Mouse (Mus musculus): ENCODE measurements around the gene Xylt1. TPM values are rescaled to one million over a fixed set of nuclear protein-coding genes. Genes with fewer than 3 reads are reported as not detected.
A peak's percentile ranks its signal among the peaks of the same experiment; 100 is the strongest.

The Xylt1 gene
- polyA plus RNA-seq, 3 experiments from 2014 or later = 2.2 to 3.6 (median 2.8) TPM

- no peak for ATAC-seq
These were observed 14.7 kb downstream of the Xylt1 start for GRCm38 (mm10) chr7:117395511-117395910.

- ATAC-seq = no peak
These were observed 17.1 kb downstream of the Xylt1 start for GRCm38 (mm10) chr7:117397877-117398276.

GRCm38 (mm10) chr7:117399971-117400370, 19.2 kb downstream of the Xylt1 start:
- peak; percentile 52 for ATAC-seq

- no peak for ATAC-seq
These were observed 20.8 kb downstream of the Xylt1 start for GRCm38 (mm10) chr7:117401581-117401980.

- no peak for ATAC-seq
These were observed 25.6 kb downstream of the Xylt1 start for GRCm38 (mm10) chr7:117406336-117406735.

- no peak for ATAC-seq
These were observed 28.6 kb downstream of the Xylt1 start for GRCm38 (mm10) chr7:117409268-117409988.

GRCm38 (mm10) chr7:117411874-117412273, 31.1 kb downstream of the Xylt1 start:
- ATAC-seq = no peak

- no peak for ATAC-seq
These were observed 31.6 kb downstream of the Xylt1 start for GRCm38 (mm10) chr7:117412405-117412804.

GRCm38 (mm10) chr7:117414341-117415008, 33.7 kb downstream of the Xylt1 start:
- ATAC-seq = peak; percentile 93

- ATAC-seq = no peak
These were observed 34.2 kb downstream of the Xylt1 start for GRCm38 (mm10) chr7:117415009-117415363.

GRCm38 (mm10) chr7:117419041-117419440, 38.3 kb downstream of the Xylt1 start:
- ATAC-seq = no peak

- no peak for ATAC-seq
These were observed 39.1 kb downstream of the Xylt1 start for GRCm38 (mm10) chr7:117419846-117420245.

- ATAC-seq = no peak
These were observed 39.5 kb downstream of the Xylt1 start for GRCm38 (mm10) chr7:117420301-117420700.

GRCm38 (mm10) chr7:117420836-117421566, 40.2 kb downstream of the Xylt1 start:
- no peak for ATAC-seq

- ATAC-seq = peak; percentile 6
These were observed 44.1 kb downstream of the Xylt1 start for GRCm38 (mm10) chr7:117424841-117425240.

GRCm38 (mm10) chr7:117426366-117426765, 45.6 kb downstream of the Xylt1 start:
- ATAC-seq = no peak

- ATAC-seq = peak; percentile 92
These were observed 48.0 kb downstream of the Xylt1 start for GRCm38 (mm10) chr7:117428690-117429224.

- no peak for ATAC-seq
These were observed 48.7 kb downstream of the Xylt1 start for GRCm38 (mm10) chr7:117429483-117429882.

GRCm38 (mm10) chr7:117429895-117430294, 49.1 kb downstream of the Xylt1 start:
- ATAC-seq = no peak

- ATAC-seq = no peak
These were observed 49.7 kb downstream of the Xylt1 start for GRCm38 (mm10) chr7:117430361-117430935.

GRCm38 (mm10) chr7:117433641-117434040, 52.9 kb downstream of the Xylt1 start:
- peak; percentile 17 for ATAC-seq

- no peak for ATAC-seq
These were observed 54.3 kb downstream of the Xylt1 start for GRCm38 (mm10) chr7:117435091-117435490.

Data from inflammation-experienced regulatory T-cells, adult 6 months (primary cell).